Mouse (Mus musculus): Measurements from ENCODE around the gene Mia. TPM values are rescaled to one million over a fixed set of nuclear protein-coding genes. Genes with fewer than 3 reads are reported as not detected.

Gene Mia
- polyA plus RNA-seq, 1 experiment from 2014 or later = 11.1 TPM

GRCm38 (mm10) chr7:27166229-27166613, 14.7 kb downstream of the Mia start:
- H3K9me3 ChIP-seq = no peaks in the 10 kb centered on the region
- peak overlapping the region; percentile 99 for H3K27ac ChIP-seq (replicated peaks)
- peaks cover 45% of the 10 kb centered on the region for H3K36me3 ChIP-seq
- H3K9ac ChIP-seq (replicated peaks) = peak overlapping the region; percentile 84
- no peaks in the 10 kb centered on the region for H3K27me3 ChIP-seq
- H3K4me2 ChIP-seq (replicated peaks) = peak overlapping the region; percentile 78
- 0% methylated on average over 28 of the region's 43 CpGs for WGBS
- H3K4me3 ChIP-seq = peak overlapping the region; percentile 78
- peaks cover 52% of the 10 kb centered on the region for H3K4me1 ChIP-seq
- peak; percentile 71 for ATAC-seq (ENCODE audit: low FRiP score, low read depth)

GRCm38 (mm10) chr7:27165696-27166095, 15.3 kb downstream of the Mia start:
- Histone ChIP-seq H3K4me3 (peak overlapping the region; percentile 78), H3K4me1 (peaks cover 58% of the 10 kb centered on the region), H3K27ac (replicated peaks) (peak overlapping the region; percentile 99), H3K4me2 (replicated peaks) (peak overlapping the region; percentile 78), H3K36me3 (peaks cover 41% of the 10 kb centered on the region), H3K9ac (replicated peaks) (peak overlapping the region; percentile 84), H3K9me3 (no peaks in the 10 kb centered on the region), H3K27me3 (no peaks in the 10 kb centered on the region)
- no peak for ATAC-seq (ENCODE audit: low FRiP score, low read depth)
- WGBS = 3% methylated on average over 8 of the region's 8 CpGs

- Histone ChIP-seq H3K4me1 (peaks cover 63% of the 10 kb centered on the region), H3K27ac (replicated peaks) (0 out of 2 replicates have a peak overlapping the region, but pooled peaks have one; percentile 99), H3K4me2 (replicated peaks) (peak overlapping the region; percentile 78), H3K4me3 (peak overlapping the region; percentile 78), H3K9ac (replicated peaks) (peak overlapping the region; percentile 84), H3K9me3 (no peaks in the 10 kb centered on the region), H3K27me3 (no peaks in the 10 kb centered on the region), H3K36me3 (peaks cover 39% of the 10 kb centered on the region)
- no peak for ATAC-seq (ENCODE audit: low FRiP score, low read depth)
- 80% methylated on average over 23 of the region's 23 CpGs for WGBS
Observed at GRCm38 (mm10) chr7:27165007-27165655, 15.8 kb downstream of the Mia start.

GRCm38 (mm10) chr7:27164112-27164947, 16.6 kb downstream of the Mia start:
- Histone ChIP-seq H3K4me1 (peaks cover 66% of the 10 kb centered on the region), H3K4me2 (replicated peaks) (peak overlapping the region; percentile 78), H3K27me3 (no peaks in the 10 kb centered on the region), H3K27ac (replicated peaks) (no peak overlapping the region), H3K9me3 (no peaks in the 10 kb centered on the region), H3K9ac (replicated peaks) (peak overlapping the region; percentile 84), H3K36me3 (peaks cover 43% of the 10 kb centered on the region), H3K4me3 (peak overlapping the region; percentile 78)
- 86% methylated on average over 33 of the region's 33 CpGs for WGBS
- no peak for ATAC-seq (ENCODE audit: low FRiP score, low read depth)

DNA sequence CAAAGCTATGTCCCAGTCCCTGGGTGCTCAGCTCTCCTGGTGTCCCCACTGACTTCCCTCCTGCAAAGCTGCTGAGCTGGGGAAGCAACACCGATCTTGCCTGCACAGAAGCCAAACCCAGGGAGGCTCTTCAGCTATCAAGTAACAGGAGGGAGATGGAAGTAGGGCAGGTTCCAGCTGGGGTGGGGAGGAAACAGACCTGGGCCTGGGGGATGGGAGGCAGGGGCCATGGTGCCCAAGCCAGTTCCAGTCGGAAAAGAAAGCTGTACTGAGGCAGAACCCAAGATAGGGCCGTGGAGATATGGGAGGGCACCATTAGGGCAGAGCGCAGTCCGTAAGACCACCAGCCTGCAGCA, 17.5 kb downstream of the Mia start:
- H3K36me3 ChIP-seq = peaks cover 52% of the 10 kb centered on the region
- peak overlapping the region; percentile 78 for H3K4me2 ChIP-seq (replicated peaks)
- no peak overlapping the region for H3K27ac ChIP-seq (replicated peaks)

GRCm38 (mm10) chr7:27162780-27163449, 18.0 kb downstream of the Mia start:
- H3K9me3 ChIP-seq = no peaks in the 10 kb centered on the region
- 93% methylated on average over 5 of the region's 5 CpGs for WGBS
- no peaks in the 10 kb centered on the region for H3K27me3 ChIP-seq
- no peak for ATAC-seq (ENCODE audit: low FRiP score, low read depth)
- peak overlapping the region; percentile 78 for H3K4me3 ChIP-seq
- H3K36me3 ChIP-seq = peaks cover 57% of the 10 kb centered on the region
- H3K4me2 ChIP-seq (replicated peaks) = peak overlapping the region; percentile 78
- peak overlapping the region; percentile 84 for H3K9ac ChIP-seq (replicated peaks)
- peaks cover 66% of the 10 kb centered on the region for H3K4me1 ChIP-seq
- no peak overlapping the region for H3K27ac ChIP-seq (replicated peaks)

More for the DNA sequence above, 17.5 kb downstream of the Mia start:
- 84% methylated on average over 5 of the region's 5 CpGs for WGBS
- H3K9me3 ChIP-seq = no peaks in the 10 kb centered on the region
- peak overlapping the region; percentile 78 for H3K4me3 ChIP-seq
- H3K4me1 ChIP-seq = peaks cover 66% of the 10 kb centered on the region
- H3K27me3 ChIP-seq = no peaks in the 10 kb centered on the region
- peak overlapping the region; percentile 84 for H3K9ac ChIP-seq (replicated peaks)
- ATAC-seq (ENCODE audit: low FRiP score, low read depth) = no peak

DNA sequence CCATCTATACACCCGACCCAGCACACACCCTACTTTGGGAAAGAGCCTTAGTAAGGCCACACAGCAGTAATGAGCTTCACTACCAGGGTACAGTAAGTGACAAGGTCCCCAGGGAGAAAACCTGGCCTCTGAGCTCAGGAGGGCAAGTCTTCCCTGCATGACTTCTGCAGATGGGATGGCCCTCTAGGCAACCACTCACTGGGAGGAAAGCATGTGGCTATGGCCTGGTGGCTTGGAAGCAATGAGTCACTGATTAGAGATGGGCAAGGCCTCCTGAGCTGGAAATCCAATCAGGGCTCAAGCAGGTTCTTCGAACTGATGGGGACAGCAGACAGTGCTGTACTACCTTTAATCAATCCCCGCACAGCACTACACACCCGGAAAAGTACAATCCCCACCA, 19.2 kb downstream of the Mia start:
- Histone ChIP-seq H3K36me3 (peaks cover 65% of the 10 kb centered on the region), H3K4me1 (peaks cover 59% of the 10 kb centered on the region), H3K9ac (replicated peaks) (no peak overlapping the region)

GRCm38 (mm10) chr7:27160921-27161320, 20.0 kb downstream of the Mia start:
- peaks cover 69% of the 10 kb centered on the region for H3K36me3 ChIP-seq
- no peak overlapping the region for H3K4me3 ChIP-seq
- H3K4me1 ChIP-seq = peaks cover 59% of the 10 kb centered on the region
- ATAC-seq (ENCODE audit: low FRiP score, low read depth) = no peak
- H3K27ac ChIP-seq (replicated peaks) = peak overlapping the region; percentile 27; the same call in 1 of the 2 replicates
- 86% methylated on average over 3 of the region's 3 CpGs for WGBS
- H3K9ac ChIP-seq (replicated peaks) = no peak overlapping the region
- H3K9me3 ChIP-seq = no peaks in the 10 kb centered on the region
- H3K4me2 ChIP-seq (replicated peaks) = no peak overlapping the region
- no peaks in the 10 kb centered on the region for H3K27me3 ChIP-seq

More for the DNA sequence above, 19.2 kb downstream of the Mia start:
- H3K27ac ChIP-seq (replicated peaks) = no peak overlapping the region
- H3K9me3 ChIP-seq = no peaks in the 10 kb centered on the region
- no peak overlapping the region for H3K4me3 ChIP-seq
- 88% methylated on average over 4 of the region's 4 CpGs for WGBS
- no peak for ATAC-seq (ENCODE audit: low FRiP score, low read depth)
- H3K4me2 ChIP-seq (replicated peaks) = no peak overlapping the region
- no peaks in the 10 kb centered on the region for H3K27me3 ChIP-seq

DNA sequence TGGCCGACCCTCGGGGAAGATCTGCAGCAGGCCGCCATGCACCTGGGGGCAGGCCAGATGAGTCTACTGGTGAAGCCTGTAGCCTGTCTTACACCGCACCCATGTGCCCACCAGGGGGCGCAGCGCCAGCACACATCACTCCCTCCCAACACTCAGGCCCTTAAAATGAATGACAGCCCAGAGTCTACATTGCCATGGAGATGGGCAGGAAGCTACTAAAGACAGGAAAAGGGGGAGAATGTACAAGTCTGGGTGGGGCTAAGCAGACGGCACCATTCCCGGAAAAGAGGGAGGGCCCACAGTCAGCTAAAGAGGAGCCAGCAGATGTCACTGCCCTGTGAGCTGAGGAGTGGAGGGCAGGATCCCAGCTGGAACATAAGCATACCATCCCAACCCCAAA, 21.1 kb downstream of the Mia start:
- H3K36me3 ChIP-seq = peaks cover 63% of the 10 kb centered on the region
- H3K4me3 ChIP-seq = no peak overlapping the region
- H3K4me1 ChIP-seq = peaks cover 51% of the 10 kb centered on the region
- peak; percentile 93 for ATAC-seq (ENCODE audit: low FRiP score, low read depth)
- no peaks in the 10 kb centered on the region for H3K27me3 ChIP-seq
- 0 out of 2 replicates have a peak overlapping the region, but pooled peaks have one; percentile 27 for H3K27ac ChIP-seq (replicated peaks)
- WGBS = 20% methylated on average over 8 of the region's 8 CpGs
- H3K9ac ChIP-seq (replicated peaks) = no peak overlapping the region
- no peaks in the 10 kb centered on the region for H3K9me3 ChIP-seq
- no peak overlapping the region for H3K4me2 ChIP-seq (replicated peaks)

DNA sequence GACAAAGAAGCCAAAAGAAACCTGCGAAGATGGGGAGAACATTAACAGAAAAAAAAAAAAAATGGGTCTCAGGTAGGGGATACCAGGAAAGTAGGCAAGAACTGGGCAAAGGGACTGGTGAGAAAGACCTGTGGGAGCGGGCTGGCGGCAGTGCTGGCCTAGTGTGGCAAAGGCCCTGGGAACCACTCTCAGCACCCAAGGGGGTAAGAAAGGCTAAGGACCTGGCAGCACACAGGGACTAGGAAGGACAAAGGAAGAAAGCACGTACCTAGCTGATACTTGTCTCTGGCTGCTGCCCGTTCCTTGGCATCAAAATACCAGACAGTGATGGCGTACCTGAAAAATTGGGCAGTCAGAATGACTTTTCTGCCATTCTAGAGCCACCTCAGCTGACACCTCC, 21.7 kb downstream of the Mia start:
- over 99% methylated on average over 6 of the region's 6 CpGs for WGBS
- Histone ChIP-seq H3K4me3 (no peak overlapping the region), H3K9ac (replicated peaks) (no peak overlapping the region), H3K36me3 (peaks cover 57% of the 10 kb centered on the region), H3K4me2 (replicated peaks) (no peak overlapping the region), H3K27me3 (no peaks in the 10 kb centered on the region), H3K27ac (replicated peaks) (no peak overlapping the region), H3K4me1 (peaks cover 44% of the 10 kb centered on the region), H3K9me3 (no peaks in the 10 kb centered on the region)
- ATAC-seq (ENCODE audit: low FRiP score, low read depth) = no peak

GRCm38 (mm10) chr7:27158171-27158570, 22.8 kb downstream of the Mia start:
- WGBS = 95% methylated on average over 9 of the region's 9 CpGs
- Histone ChIP-seq H3K36me3 (peaks cover 47% of the 10 kb centered on the region), H3K9ac (replicated peaks) (no peak overlapping the region), H3K27ac (replicated peaks) (no peak overlapping the region), H3K4me1 (peaks cover 33% of the 10 kb centered on the region), H3K9me3 (no peaks in the 10 kb centered on the region), H3K4me3 (no peak overlapping the region), H3K4me2 (replicated peaks) (no peak overlapping the region), H3K27me3 (no peaks in the 10 kb centered on the region)
- ATAC-seq (ENCODE audit: low FRiP score, low read depth) = no peak

GRCm38 (mm10) chr7:27156005-27156404, 25.0 kb downstream of the Mia start:
- ATAC-seq (ENCODE audit: low FRiP score, low read depth) = no peak
- 82% methylated on average over 13 of the region's 13 CpGs for WGBS
- H3K4me3 ChIP-seq = no peak overlapping the region

More at GRCm38 (mm10) chr7:27156005-27156404, 25.0 kb downstream of the Mia start:
- Histone ChIP-seq H3K27me3 (no peaks in the 10 kb centered on the region), H3K4me2 (replicated peaks) (no peak overlapping the region), H3K36me3 (peaks cover 30% of the 10 kb centered on the region), H3K4me1 (peaks cover 12% of the 10 kb centered on the region), H3K27ac (replicated peaks) (no peak overlapping the region), H3K9ac (replicated peaks) (no peak overlapping the region), H3K9me3 (no peaks in the 10 kb centered on the region)
